Mouse (Mus musculus) frontal cortex, postnatal 25 days (tissue): ENCODE data around the gene Arhgap25.
"Not testable (repeated sequence)": the region's sequence is repeated elsewhere in the genome, so short reads cannot be mapped to it uniquely, and the experiment has no call there.

Source experiments
- DNase-seq, 2 experiments: peaks; one replicate each; pipeline ENCODE4 v3.0.0; 2022; ENCODE audit warnings: low spot score in 2 of 2

Arhgap25 gene

DNA sequence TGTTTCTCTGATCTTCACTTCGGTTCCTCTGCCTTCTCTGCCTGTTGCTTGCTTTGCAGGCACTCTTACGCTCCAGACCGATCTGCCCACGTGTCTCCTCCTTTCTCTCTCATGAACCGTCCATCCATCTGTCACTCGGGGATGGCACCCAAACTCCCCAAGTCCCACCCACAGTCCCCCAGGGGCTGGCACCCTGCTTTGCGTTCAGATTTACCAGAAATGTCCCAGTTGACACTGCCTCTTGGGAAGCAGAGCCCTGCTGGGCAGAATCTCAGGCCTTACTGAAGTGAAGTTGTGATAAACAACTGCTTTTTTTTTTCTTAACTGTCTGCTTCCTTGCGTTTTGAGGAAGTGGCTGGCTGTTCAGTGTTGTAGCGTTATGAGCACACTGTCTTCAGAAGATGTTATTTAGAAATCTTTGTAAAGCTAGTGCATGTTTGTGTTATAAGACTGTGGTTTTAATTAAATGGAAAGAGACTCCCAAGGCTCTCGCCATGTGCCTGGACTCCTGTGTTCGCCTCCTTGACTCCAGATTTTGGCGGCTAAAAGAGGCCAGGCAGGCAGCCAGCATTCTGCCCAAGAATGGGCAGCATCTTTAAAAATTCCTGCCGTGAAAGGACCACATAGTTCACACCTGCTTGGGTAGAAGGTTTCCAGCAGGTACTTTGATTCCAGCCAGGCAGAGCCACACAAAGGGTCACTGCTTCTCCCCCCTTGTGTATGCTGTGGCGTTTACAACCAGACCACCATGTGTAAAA, at the start of gene Arhgap25:
Arhgap25 (minus strand) TSS at position 307 of the 758 bp plus-strand sequence.
- no peak for DNase-seq

DNA sequence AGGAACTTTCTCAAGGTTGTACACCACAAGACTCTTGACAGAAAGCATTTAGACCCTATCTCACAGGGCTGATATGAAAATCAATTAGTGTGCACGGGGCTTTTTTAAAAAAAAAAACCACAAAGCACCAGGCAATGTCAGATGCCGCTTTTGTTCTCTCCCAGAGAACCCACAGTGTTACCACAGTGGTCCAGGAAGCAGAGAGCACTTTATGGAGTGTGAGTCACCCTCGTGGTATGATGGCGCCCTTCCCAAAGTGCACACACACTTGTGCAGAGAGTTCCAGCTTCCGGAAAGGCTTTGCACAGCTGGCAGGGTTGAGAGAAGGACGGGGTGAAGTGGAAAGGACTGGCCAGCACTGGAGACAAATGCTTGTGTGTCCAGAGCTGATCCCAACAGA, 49.4 kb upstream of the Arhgap25 start:
- no peak for DNase-seq

DNA sequence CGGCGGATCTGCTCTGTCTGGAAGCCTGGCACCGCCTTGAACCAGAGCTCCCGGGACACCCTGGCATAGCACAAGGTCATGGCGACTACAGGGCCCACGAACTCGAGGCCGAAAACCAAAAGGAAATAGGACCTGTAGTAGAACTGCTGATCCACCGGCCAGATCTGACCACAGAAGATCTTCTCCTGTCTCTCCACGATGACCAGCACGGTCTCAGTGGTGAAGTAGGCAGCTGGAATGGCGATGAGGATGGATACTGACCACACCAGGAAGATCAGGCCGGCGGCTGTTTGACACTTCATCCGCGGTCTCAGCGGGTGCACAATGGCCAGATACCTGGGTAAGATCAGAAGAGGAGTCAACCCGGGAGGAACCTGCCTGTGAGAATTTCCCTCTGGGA, 48.5 kb upstream of the Arhgap25 start:
- DNase-seq: no peak

DNA sequence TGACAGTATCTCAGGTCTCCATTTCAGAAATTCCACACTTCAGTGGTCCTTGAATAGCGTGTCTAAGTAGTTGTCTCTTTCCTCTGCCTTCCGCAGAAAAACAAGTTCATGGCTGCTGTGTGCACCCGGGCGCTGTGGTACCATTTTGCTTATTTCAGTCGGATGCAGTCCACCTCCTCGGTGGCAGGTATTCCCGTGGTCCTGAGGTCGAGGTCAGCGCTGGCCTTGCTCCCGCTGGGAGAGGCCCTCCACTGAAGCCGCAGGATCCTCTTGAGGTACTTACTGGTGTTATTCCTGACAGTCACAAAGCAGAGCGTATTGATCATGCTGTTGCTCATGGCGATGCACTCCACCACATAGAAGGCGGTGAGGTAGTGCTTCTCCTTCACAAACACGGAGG, 48.0 kb upstream of the Arhgap25 start:
- DNase-seq: no peak

DNA sequence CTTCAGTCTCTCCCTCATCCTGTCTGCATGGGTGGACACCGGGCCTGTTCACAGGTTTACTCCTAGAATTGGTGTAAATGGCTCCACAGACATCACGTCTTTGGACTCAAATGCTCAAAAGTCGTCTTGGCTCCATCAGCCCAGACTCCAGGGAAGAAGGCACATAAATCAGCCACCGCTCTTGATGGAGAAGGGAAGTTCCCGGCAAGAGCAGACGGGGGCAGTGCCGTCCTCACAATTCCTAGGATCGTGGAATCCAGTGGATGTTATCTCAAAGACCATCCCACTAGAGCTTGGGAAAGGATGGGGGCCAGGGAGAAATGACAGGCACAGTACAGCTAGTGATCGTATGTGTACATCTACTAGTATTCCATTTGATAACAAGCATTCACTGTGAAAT, 45.2 kb upstream of the Arhgap25 start:
- no peak for DNase-seq

DNA sequence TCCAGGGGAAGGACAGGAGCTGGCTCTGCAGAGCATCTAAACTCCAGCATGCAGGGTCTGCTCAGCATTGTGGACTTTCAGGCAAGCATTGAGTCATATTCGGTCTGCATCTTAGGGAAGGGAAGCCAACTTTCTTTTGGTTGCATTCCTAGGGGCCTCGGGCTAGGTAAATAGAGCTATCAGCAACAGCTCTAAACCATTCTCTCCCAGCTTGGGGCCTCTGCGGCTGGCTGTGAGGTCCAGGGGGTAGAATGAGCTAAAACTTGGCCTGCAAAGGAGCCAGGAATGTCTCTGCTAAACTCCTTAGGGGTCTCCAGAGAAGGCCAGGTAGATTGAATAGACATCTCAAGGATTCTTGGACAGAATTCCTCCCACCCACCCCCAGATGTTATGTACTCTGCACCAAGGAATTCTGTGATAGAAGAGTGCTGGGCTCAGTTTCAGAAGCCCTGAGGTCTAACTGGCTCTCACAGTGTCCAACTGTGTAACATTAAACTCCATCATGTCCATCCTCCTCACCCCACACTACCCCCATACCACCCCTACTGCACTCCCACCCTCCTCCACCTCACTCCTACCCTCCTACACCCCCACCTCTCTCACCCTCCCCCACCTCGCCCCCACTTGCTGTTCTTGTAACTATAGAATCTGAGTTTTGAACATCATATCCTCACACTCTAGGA, 43.7 kb upstream of the Arhgap25 start:
- no peak for DNase-seq

DNA sequence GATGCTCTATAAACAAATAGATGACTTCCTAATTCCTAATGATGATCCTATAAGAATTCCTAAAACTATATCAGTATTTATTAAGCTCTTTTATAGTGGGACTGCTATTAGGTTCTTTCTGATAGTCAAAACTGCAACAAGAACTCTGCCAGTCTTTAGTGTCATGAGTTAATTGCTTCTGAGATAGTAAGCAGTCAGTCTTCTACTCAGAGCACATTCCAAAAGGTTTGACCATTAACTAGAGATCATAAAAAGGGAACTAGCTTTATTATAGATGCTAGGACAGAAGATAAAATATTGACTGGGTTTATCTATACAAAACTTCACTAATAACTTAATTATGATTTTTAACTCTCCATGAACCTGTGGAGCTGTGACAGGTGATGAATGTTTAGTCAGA, 38.8 kb upstream of the Arhgap25 start:
- DNase-seq: not testable (repeated sequence)

DNA sequence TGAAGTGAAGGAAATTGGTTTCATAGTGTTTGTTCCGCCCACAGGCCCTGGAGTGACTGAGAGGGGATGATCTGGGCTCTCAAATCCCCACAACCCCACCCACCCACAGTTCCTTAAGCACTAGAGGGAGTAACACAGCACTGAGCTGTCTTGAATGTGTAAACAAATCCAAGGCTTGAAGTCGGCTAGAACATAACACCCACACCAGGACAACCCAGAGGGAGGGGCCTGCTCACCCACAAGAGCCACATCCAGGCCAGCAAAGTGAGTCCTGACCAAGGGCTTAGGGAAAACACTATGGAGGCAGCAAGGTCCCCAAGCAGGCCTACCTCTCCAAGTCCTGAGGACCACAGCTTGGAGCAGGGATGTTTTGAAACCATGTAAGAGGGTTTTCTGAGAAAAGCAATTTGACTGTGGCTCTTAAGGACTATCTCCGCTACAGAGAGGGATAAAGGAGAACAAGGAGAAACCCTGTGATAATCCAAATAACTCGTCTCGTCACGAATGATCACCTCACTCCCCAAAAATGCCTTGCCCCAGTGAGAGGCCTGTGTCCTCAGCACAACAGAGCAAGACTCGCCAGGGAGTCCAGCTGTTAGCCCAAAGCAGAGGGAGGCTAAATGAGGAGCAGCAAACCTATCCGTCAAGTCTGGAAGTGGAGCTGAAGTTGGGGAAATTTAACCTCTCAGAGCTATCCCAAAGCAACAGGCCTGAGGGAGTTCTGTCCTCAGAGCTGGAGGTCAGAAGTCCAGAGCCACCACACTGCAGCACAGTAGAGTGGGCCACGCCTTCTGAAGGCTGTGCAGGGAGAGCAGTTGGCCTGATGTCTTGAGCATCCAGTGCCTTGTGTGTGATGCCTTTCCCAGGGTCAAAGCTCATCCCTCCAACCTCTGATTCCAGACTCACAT, 34.9 kb upstream of the Arhgap25 start:
- no peak for DNase-seq

DNA sequence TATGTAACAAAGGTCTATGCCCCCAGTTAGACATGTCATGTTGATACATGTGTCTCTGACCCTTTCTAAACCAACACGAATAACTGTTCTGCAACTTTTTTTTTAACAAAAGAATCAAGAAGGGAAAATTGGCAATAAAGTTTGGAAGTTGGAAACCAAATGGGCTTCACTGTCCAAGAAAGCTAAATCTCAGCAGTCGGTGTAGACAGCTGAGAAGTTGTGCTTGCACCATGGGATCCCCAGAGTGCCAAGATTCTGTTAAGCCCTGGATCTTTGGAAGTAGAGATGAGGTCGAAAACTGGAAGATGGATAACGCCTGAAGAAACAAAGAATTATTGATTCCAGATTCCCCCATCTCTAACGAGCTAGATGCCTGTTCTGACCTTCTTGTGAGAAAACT, 32.1 kb upstream of the Arhgap25 start:
- no peak for DNase-seq

DNA sequence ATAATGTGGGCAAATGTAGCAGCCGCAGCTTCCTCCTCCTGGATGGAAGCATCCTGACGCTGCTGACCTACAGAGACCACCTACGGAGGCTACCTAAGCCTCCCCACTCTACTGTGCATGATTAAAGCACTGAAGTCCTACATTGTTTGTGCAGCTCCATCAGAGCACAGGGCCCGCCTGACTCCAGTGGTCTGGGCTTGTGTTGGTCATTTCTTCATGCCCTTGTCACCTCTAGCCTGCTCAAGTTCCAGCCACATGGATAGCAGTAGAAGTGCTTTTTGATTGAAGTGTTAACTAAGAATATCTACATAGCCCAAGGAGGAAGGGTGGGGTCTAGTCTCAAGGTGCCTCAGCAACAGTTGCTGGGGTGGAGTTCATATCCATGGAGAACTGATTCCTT, 31.3 kb upstream of the Arhgap25 start:
- no peak for DNase-seq

DNA sequence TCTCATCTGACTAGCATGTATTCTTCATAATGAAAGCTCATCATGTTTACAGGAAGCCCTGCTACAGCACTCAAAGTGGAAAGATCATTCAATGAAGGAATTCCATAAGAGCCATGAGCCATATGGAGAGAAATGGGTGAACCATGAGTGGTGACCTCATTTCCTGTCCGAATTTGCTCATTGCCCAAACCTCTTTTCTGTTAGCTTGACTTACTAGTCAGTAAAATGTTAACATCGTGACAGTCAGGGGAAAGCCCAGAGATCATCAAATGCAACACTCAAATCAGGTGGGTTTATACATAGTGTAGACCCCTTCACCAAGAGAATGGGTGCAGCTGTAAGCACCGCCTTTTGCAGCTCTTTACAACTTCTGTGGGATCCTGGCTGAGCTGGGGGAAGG, 20.7 kb upstream of the Arhgap25 start:
- no peak for DNase-seq

DNA sequence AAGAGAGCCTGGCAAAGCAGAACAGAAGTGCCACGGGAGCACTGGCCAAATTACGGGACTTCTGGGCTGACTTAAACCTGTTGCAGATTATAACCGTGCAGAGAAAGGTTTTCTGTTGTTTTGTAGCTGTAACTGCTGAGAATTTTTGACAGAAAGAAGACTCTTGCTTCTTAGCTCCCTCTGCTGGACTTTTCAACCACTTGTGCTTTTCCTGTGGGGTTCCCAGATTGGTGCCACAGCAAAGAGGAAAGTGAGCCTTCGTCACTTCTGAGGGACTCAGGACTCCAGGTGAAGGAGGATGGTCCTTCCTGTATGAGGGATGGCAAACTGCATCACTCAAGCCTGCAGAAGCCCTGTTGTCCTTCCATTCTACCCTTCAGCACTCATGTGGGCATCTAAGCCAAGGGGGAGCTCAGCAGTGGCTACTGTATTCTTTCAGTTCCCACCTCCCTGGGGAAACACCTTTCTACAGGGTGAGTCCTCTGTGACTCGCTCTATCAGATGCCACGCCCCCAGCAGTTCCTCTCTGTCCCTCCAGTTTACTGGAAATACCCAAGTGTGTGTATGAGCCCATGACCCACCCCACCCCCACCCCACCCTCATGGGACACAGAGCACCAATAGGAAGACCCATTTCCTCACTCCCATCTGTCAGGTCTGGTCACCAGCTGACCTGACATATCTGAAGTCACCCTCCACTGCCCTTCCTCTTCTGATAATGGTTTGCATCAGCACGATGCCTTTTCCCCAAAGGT, 19.2 kb upstream of the Arhgap25 start:
- no peak for DNase-seq

DNA sequence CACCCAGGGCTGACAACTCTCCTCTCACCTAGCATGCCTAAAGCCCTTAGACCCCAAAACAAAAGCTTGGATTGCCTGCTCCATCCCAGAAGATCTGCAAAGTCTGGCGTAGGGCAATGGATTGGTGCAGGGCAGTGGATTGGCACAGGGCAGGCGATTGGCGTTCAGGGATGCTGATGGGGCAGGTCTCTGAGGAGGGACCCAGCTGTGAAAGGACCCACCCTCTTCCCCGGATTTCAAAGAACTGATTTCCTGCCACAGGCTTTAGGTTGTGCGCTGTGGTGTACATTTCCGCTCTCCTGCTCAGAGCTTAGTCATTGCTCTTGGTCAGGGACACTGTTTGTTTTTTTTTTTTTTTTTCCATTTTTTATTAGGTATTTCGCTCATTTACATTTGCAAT, 14.8 kb upstream of the Arhgap25 start:
- no peak for DNase-seq

DNA sequence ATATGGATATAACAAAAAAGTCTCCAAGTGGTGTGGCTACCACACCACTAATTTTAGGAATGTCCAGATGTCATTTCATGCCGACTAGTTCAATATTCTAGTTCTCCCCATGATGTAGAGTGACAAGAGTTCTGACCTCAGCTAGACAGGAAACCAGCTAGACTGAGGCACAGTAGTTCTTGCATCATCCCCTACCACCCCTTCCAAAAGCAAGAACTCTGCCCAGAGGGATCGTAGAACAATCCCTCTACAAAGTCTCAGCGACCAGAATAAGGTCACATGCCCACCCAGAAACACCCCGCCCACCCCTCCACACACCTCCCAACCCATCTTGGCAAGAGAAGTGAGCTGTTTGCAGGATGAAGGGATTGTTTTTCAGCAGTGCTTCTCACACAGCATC, 14.4 kb upstream of the Arhgap25 start:
- DNase-seq: no peak

DNA sequence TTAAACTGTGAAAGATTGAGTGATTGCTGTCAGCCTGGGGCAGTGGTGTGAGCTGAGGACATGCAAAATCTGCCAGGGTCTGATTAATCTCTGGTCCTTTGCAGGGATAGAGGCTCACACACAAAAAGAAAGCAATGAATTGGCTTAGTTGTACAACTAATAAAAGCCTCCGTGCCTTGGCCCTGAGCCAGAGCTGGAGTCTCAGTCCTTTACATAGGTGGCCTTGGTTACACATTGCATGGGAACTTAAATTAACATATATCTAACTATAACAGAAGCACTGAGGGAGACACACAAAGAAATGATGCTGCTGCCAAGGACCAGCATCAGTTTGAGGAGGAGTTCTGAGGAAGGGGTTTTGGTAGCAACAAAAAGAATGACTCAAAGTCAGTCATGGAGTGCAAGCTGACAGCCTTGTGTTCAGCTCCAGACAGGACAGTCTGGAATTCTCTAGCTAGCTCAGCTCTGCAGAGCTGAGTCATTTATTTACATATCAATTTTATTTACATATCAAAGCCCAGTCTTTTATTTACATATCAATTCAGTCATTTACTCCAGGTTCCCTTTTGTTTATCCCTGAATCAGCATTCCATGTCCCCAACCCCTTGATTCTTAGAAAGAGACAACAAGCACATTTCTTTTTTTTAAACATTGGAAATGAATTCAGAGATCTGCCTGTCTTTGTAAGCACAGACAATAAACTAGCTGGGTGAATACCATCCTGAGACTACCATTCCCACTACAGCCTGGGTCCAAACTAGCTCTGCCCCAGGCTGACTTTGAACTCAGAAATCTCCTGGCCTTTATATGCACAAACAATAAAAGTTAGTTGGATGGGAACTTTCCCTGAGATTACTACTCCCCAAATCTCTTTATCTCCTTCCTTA, 12.5 kb upstream of the Arhgap25 start:
- no peak for DNase-seq

DNA sequence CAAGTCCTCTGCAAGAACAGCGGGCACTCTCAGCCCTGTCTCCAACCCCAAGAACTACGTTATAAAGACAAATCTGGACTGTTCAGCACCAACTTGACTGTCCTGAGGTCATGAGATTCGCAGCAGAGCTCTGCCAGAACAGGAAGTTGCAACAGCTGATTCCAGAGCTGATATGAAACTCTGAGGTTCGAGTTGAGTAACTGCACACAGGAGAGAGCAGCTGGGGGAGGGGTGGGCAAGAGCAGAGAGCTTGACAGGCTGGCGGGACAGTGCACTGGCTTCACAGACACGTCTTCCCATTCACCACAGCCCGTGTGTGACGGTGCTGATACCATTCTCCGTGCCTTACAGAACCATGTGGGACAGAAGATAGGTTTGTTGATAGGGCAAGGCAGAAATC, 9.0 kb upstream of the Arhgap25 start:
- no peak for DNase-seq

DNA sequence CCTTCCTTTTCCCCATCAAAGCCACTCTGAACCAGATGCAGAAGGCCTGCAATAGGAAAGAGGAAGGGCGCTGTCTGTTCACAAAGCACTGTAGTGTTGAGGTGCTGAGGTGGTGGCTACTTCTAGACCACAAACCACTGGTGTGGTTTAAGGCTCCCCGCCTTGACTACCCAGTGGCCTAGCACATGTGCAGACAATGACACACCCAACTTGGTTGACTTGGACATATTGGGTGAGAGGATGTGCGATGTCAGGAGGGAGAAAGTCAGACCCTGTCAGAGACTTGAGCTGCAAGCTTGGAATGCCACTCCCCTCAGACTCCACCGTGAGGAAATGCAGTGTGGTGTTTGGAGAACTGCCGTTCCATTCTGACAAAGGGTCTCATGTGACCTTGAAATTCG, 8.1 kb upstream of the Arhgap25 start:
- no peak for DNase-seq

DNA sequence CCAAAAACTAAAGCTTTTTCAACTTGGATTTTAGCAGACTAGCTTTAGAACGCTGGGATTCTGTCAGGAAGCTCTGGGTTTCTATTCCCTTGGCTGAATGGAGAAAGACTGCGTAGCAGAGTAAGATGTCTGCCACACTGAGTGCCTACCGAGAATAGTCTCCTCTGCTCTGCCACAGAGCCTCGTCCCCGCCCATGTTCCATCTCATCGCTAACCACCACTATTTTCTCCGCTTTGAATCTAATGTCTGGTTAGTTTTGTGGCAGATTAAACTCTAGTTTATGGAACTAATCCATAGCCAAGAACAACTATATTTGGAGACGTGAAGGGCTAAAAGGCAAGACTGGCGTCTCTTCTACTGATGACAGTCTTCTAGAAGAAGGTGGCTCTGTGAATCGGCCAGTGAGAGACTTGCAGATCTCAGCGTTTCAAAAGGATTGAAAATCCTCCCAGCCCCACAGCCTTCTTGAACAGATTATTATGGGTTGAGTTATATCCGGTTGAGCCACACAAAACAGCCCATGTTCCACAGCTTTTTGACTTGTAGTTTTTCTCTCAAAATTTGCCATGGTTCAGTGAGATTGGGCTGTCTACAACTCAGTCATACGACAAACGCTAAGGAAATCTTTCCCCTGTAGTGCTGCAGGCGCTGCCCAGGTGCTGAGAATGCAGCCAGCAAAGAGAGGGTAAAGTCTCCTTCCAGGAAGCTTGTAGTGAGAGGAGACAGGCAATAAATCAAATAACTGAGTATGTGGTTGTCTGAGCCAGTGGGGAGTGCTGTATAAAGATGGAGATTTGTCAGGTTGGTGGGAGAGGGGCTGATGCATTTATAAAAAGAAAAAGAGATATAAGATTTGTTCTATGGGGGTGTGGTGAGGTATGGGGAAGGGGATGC, 5.6 kb upstream of the Arhgap25 start:
- DNase-seq: no peak

DNA sequence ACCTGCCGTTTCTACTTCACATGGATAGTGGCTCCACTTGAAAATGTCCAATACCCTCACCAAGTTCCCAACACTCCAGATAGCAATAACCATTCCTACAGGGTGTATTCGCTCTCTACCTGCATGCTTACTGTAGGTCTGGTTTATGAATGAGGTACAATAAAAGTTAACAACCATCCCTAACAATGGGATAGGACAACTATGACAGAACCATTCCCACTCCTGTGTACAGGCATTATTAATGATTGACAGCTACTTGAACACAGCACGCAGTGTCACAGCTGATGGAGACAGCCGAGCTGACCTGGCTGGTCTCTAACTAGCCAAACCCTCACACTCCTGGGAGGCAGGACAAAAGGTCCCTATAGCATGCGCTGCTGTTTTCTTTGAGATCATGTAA, 4.6 kb upstream of the Arhgap25 start:
- no peak for DNase-seq

DNA sequence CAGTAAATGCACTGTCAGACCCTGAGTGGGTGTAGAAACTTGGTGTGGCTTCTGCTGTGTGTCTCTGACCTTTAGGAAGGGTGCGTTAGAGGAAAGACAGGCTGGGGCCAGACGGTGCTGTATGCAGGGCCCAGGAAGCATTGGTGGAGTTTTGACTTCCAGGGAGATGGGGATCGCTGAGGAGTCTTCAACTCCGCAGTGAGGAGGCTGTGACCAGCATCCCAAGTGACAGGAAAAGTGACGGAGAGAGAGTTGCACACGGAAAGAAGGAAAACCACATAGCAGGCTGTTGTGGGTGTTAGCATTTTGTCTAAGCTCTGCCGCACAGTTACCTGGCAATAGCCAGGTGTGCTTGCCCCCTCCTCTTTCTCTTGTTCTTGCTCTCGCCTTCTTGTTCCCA, 3.2 kb upstream of the Arhgap25 start:
- DNase-seq: no peak
